ENCODE assay signal across 13 mouse cellular contexts in the genomic region with DNA sequence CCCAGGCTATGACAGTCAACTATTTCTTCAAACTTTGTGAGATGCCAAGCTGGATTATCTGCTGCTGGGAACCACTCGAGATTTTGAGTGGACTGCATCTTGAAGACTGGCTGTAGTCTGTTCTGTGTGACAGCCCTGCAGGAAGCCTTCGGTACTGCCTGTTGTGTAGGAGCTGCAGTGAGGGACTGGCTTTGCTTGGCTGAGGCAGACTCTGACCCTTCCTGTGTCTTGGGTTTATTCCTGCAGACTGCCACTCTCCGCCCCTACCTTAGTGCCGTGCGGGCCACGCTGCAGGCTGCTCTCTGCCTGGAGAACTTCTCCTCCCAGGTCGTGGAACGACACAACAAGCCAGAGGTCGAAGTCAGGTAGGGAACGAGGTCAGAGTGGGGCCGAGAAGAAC. TPM values are rescaled to one million over a fixed set of nuclear protein-coding genes. Genes with fewer than 3 reads are reported as not detected.
DNase-seq lines count a peak whose midpoint lies in the region; ATAC-seq and TF ChIP-seq lines count a peak whose summit lies in the region.
"Had no signal": no experiment of that assay in that cellular context is flagged by ENCODE, and none has a peak within 500 bp of the region (broad histone marks: within the 10 kb centered on the region; RNA-seq: fewer than 3 reads in every experiment).

No protein-coding gene starts in this region.

- peak; percentile 31; the same call in 1 of the 2 replicates for TF ChIP-seq CTCF in stomach, postnatal 0 days (IDR thresholded peaks at IDR 0.05; ENCODE audit: low read depth)

- H3K36me3 ChIP-seq in heart, embryonic 12.5 days: peaks cover 56% of the 10 kb centered on the region
- H3K36me3 ChIP-seq in megakaryocyte, embryonic 14.5 days (replicated peaks; ENCODE audit: low read length): peaks cover 70% of the 10 kb centered on the region
- H3K36me3 ChIP-seq in stomach, postnatal 0 days (ENCODE audit: control insufficient read depth, insufficient read depth, low read length): peaks cover 23% of the 10 kb centered on the region

- no peak for ATAC-seq in heart, embryonic 12.5 days (ENCODE audit: insufficient number of reproducible peaks, low FRiP score)
- no peak for ATAC-seq in megakaryocyte, adult 5-6 weeks (ENCODE audit: poor library complexity, severe bottlenecking)
- no peak for ATAC-seq in stomach, postnatal 0 days (ENCODE audit: low FRiP score, low TSS enrichment)
- no peak for ATAC-seq in inflammation-experienced regulatory T-cells, adult 6 months
- ATAC-seq: hindbrain, postnatal 0 days had no signal

- 89% methylated on average over 11 of the region's 11 CpGs for WGBS in heart, embryonic 12.5 days
- 93% methylated on average over 11 of the region's 11 CpGs for WGBS in stomach, postnatal 0 days

- DNase-seq in heart, adult 8-10 months (ENCODE audit: low spot score): no peak
- peak; percentile 33 for DNase-seq in kidney, postnatal 10 days
- no peak for DNase-seq in stomach, postnatal 0 days (ENCODE audit: low spot score)
- DNase-seq in urinary bladder, postnatal 4 days (ENCODE audit: low spot score in 2 of 2): no peak
- DNase-seq: cerebellum, postnatal 25 days had no signal

- H3K4me1 ChIP-seq in heart, embryonic 12.5 days (replicated peaks): peaks cover 23% of the 10 kb centered on the region
- H3K4me1 ChIP-seq in megakaryocyte, embryonic 14.5 days: peaks cover 67% of the 10 kb centered on the region
- peaks cover 2% of the 10 kb centered on the region; the same call in 1 of the 2 replicates for H3K4me1 ChIP-seq in stomach, postnatal 0 days (replicated peaks; ENCODE audit: control insufficient read depth, insufficient read depth)

- no peak overlapping the region for H3K27ac ChIP-seq in heart, embryonic 12.5 days (ENCODE audit: poor library complexity, severe bottlenecking)
- no peak overlapping the region for H3K27ac ChIP-seq in stomach, postnatal 0 days (replicated peaks)
- H3K27ac ChIP-seq: forebrain, embryonic 12.5 days; hindbrain, postnatal 0 days; lung, embryonic 15.5 days; midbrain, embryonic 12.5 days had no signal

- H3K27me3 ChIP-seq in heart, embryonic 12.5 days (replicated peaks): no peaks in the 10 kb centered on the region
- H3K27me3 ChIP-seq in megakaryocyte, embryonic 14.5 days (replicated peaks): no peaks in the 10 kb centered on the region
- no peaks in the 10 kb centered on the region for H3K27me3 ChIP-seq in stomach, postnatal 0 days (ENCODE audit: control insufficient read depth, insufficient read depth, low read length)
- H3K27me3 ChIP-seq: forebrain, embryonic 12.5 days; lung, embryonic 15.5 days; midbrain, embryonic 12.5 days had no signal

- no peak for TF ChIP-seq EP300 in stomach, postnatal 0 days (optimal IDR thresholded peaks at IDR 0.05)

- H3K9ac ChIP-seq in heart, embryonic 12.5 days: 0 out of 2 replicates have a peak overlapping the region, but pooled peaks have one; percentile 14
- no peak overlapping the region for H3K9ac ChIP-seq in stomach, postnatal 0 days (ENCODE audit: low read length)
- H3K9ac ChIP-seq: forebrain, embryonic 12.5 days; midbrain, embryonic 12.5 days had no signal

- no peaks in the 10 kb centered on the region for H3K9me3 ChIP-seq in heart, embryonic 12.5 days (replicated peaks)
- H3K9me3 ChIP-seq in megakaryocyte, embryonic 14.5 days: no peaks in the 10 kb centered on the region
- no peaks in the 10 kb centered on the region for H3K9me3 ChIP-seq in stomach, postnatal 0 days (ENCODE audit: control insufficient read depth, low read length)
- H3K9me3 ChIP-seq: forebrain, embryonic 12.5 days; lung, embryonic 15.5 days; midbrain, embryonic 12.5 days had no signal

- H3K4me2 ChIP-seq in heart, embryonic 12.5 days: no peak overlapping the region
- no peak overlapping the region for H3K4me2 ChIP-seq in stomach, postnatal 0 days (replicated peaks; ENCODE audit: low read depth)
- H3K4me2 ChIP-seq: forebrain, embryonic 12.5 days; midbrain, embryonic 12.5 days had no signal

- H3K4me3 ChIP-seq in heart, embryonic 12.5 days: no peak overlapping the region
- peak overlapping the region; percentile 96 for H3K4me3 ChIP-seq in megakaryocyte, embryonic 14.5 days (replicated peaks)
- no peak overlapping the region for H3K4me3 ChIP-seq in stomach, postnatal 0 days (ENCODE audit: low read depth, low read length)
- H3K4me3 ChIP-seq: forebrain, embryonic 12.5 days; lung, embryonic 15.5 days; midbrain, embryonic 12.5 days had no signal

RNA-seq across cellular contexts. Expression of a gene that starts 2.6 kb away (rescaled TPM):
- polyA plus RNA-seq in heart, embryonic 12.5 days (2016; fragmentation: Nextera tagmentation; extraction: Ambion mirVana): 274 and 285 TPM in 2 replicates
- total RNA-seq in heart, adult 8-10 months (2022): 10 to 100 TPM; 58.5 to 72.8 (median 62.0) TPM
- polyA plus RNA-seq in megakaryocyte, embryonic 14.5 days (2012; ENCODE audit: insufficient read depth, low replicate concordance): 689 and 1,078 TPM in 2 replicates
- total RNA-seq in megakaryocyte, adult 5-6 weeks (2015): 255 and 284 TPM in 2 replicates
- 427 and 451 TPM in 2 replicates for total RNA-seq in megakaryocyte, adult 5-6 weeks (2017)
- polyA plus RNA-seq in stomach, postnatal 0 days (2015; fragmentation: Nextera tagmentation; extraction: Ambion mirVana): 314 and 317 TPM in 2 replicates
- 100 to 1,000 TPM; 516 to 980 (median 581) TPM for polyA plus RNA-seq in inflammation-experienced regulatory T-cells, adult 6 months (2017; shearing (Covaris generic))

RNA-seq across cellular contexts. Expression of a gene that starts 2.8 kb away (rescaled TPM):
- 40.1 and 42.2 TPM in 2 replicates for polyA plus RNA-seq in heart, embryonic 12.5 days (2016; fragmentation: Nextera tagmentation; extraction: Ambion mirVana)
- 10 to 100 TPM; 20.7 to 23.8 (median 23.2) TPM for total RNA-seq in heart, adult 8-10 months (2022)
- polyA plus RNA-seq in megakaryocyte, embryonic 14.5 days (2012; ENCODE audit: insufficient read depth, low replicate concordance): 34.8 and 158 TPM in 2 replicates
- total RNA-seq in megakaryocyte, adult 5-6 weeks (2015): 20.1 and 23.6 TPM in 2 replicates
- total RNA-seq in megakaryocyte, adult 5-6 weeks (2017): 14.1 and 15.9 TPM in 2 replicates
- 21.3 and 23.8 TPM in 2 replicates for polyA plus RNA-seq in stomach, postnatal 0 days (2015; fragmentation: Nextera tagmentation; extraction: Ambion mirVana)
- 10 to 100 TPM; 27.5 to 44.5 (median 43.3) TPM for polyA plus RNA-seq in inflammation-experienced regulatory T-cells, adult 6 months (2017; shearing (Covaris generic))

RNA-seq across cellular contexts. Expression of a gene that starts 8.6 kb away (rescaled TPM):
- 1.6 and 2.5 TPM in 2 replicates for polyA plus RNA-seq in heart, embryonic 12.5 days (2016; fragmentation: Nextera tagmentation; extraction: Ambion mirVana)
- total RNA-seq in heart, adult 8-10 months (2022): 1 to 10 TPM in 1 of 4 experiments, under 1 TPM in 3; 0.44 to 1.0 (median 0.76) TPM
- 28.0 and 63.9 TPM in 2 replicates for polyA plus RNA-seq in megakaryocyte, embryonic 14.5 days (2012; ENCODE audit: insufficient read depth, low replicate concordance)
- 6.2 and 7.2 TPM in 2 replicates for total RNA-seq in megakaryocyte, adult 5-6 weeks (2015)
- 7.7 and 9.9 TPM in 2 replicates for total RNA-seq in megakaryocyte, adult 5-6 weeks (2017)
- polyA plus RNA-seq in stomach, postnatal 0 days (2015; fragmentation: Nextera tagmentation; extraction: Ambion mirVana): 1.2 TPM in 2 replicates
- polyA plus RNA-seq in inflammation-experienced regulatory T-cells, adult 6 months (2017; shearing (Covaris generic)): 10 to 100 TPM in 2 of 3 experiments, 1 to 10 TPM in 1; 6.6 to 18.5 (median 16.4) TPM

RNA-seq across cellular contexts. Expression of a gene that starts 36.7 kb away (rescaled TPM):
- polyA plus RNA-seq in heart, embryonic 12.5 days (2016; fragmentation: Nextera tagmentation; extraction: Ambion mirVana): 110 and 113 TPM in 2 replicates
- 10 to 100 TPM; 60.0 to 79.3 (median 71.7) TPM for total RNA-seq in heart, adult 8-10 months (2022)
- 20.3 and 31.4 TPM in 2 replicates for polyA plus RNA-seq in megakaryocyte, embryonic 14.5 days (2012; ENCODE audit: insufficient read depth, low replicate concordance)
- 31.8 and 39.6 TPM in 2 replicates for total RNA-seq in megakaryocyte, adult 5-6 weeks (2015)
- 57.6 and 68.3 TPM in 2 replicates for total RNA-seq in megakaryocyte, adult 5-6 weeks (2017)
- polyA plus RNA-seq in stomach, postnatal 0 days (2015; fragmentation: Nextera tagmentation; extraction: Ambion mirVana): 52.7 and 52.9 TPM in 2 replicates
- polyA plus RNA-seq in inflammation-experienced regulatory T-cells, adult 6 months (2017; shearing (Covaris generic)): 1 to 10 TPM; 1.3 to 2.6 (median 2.2) TPM

RNA-seq across cellular contexts. Expression of a gene that starts 38.7 kb away (rescaled TPM):
- 15.2 and 16.0 TPM in 2 replicates for polyA plus RNA-seq in heart, embryonic 12.5 days (2016; fragmentation: Nextera tagmentation; extraction: Ambion mirVana)
- 10 to 100 TPM in 3 of 4 experiments, 1 to 10 TPM in 1; 8.2 to 11.7 (median 11.2) TPM for total RNA-seq in heart, adult 8-10 months (2022)
- 76.2 and 91.3 TPM in 2 replicates for polyA plus RNA-seq in megakaryocyte, embryonic 14.5 days (2012; ENCODE audit: insufficient read depth, low replicate concordance)
- total RNA-seq in megakaryocyte, adult 5-6 weeks (2015): 2.5 and 6.2 TPM in 2 replicates
- total RNA-seq in megakaryocyte, adult 5-6 weeks (2017): 2.5 and 3.0 TPM in 2 replicates
- polyA plus RNA-seq in stomach, postnatal 0 days (2015; fragmentation: Nextera tagmentation; extraction: Ambion mirVana): 11.8 and 12.9 TPM in 2 replicates
- polyA plus RNA-seq in inflammation-experienced regulatory T-cells, adult 6 months (2017; shearing (Covaris generic)): 10 to 100 TPM in 2 of 3 experiments, 1 to 10 TPM in 1; 6.5 to 13.4 (median 12.0) TPM
